Mouse (Mus musculus) kidney, postnatal 10 days (tissue): ENCODE data around the gene Clec11a.

Experiments used
- DNase-seq: peaks from one replicate; pipeline ENCODE4 v3.0.0; 2021; ENCODE audit warnings: mixed read lengths

Gene Clec11a

DNA sequence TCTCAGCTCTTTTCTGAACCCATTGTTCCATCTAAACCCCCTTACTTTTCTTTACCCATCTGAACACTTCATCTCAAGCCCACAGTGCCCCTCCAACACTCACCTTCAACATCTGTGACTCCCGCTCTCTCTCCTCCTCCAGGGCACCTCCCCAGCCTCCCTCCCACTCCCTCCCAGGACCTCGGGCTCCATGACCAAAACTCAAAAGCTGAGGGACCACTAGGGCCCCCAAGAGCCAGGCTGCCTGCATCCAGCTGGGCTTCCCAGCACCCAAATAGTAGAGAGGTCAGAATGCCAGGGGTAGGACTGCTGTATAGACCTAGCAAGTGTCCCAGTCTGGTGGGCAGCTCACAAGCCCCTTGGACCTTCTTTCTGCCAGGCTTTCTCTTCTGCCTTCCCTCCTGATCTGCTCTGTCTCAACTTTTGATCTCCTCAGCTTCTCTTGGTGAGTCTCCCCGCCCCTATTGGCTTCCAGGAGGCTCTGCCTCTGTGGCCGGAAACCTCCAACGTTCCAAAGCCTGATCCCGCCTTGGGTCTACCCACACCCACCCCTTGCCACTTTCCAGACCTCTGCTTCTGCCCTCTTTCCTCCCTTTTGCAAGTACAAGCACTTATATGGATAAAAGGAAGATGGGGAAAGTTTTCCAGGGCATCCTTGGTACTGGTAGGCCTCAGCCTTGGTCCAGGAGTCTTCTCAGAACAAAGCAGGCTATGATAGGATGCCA is at the start of gene Clec11a:
Gene Clec11a (minus strand): TSS at position 387 of the 725 bp plus-strand sequence.
- DNase-seq = peak; percentile 39

DNA sequence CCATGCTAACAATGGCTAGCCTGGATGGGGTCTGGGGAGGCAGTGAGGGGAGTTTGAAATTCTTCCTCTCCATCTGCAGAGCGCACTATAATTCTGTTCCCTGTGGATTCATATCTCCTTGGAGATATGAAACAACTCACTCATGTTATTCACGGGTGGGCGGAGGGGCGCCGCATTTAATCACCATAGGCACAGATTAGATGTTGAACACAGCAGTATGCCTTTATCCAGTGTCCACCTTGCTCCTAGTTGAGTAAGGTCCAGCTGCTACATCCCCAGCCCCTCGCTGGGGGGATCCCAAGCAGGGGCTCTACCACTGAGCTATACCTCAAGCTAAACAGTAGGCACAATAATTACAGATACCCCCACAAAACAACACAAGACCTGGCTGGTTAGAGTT is 48.7 kb upstream of the Clec11a start:
- no peak for DNase-seq

DNA sequence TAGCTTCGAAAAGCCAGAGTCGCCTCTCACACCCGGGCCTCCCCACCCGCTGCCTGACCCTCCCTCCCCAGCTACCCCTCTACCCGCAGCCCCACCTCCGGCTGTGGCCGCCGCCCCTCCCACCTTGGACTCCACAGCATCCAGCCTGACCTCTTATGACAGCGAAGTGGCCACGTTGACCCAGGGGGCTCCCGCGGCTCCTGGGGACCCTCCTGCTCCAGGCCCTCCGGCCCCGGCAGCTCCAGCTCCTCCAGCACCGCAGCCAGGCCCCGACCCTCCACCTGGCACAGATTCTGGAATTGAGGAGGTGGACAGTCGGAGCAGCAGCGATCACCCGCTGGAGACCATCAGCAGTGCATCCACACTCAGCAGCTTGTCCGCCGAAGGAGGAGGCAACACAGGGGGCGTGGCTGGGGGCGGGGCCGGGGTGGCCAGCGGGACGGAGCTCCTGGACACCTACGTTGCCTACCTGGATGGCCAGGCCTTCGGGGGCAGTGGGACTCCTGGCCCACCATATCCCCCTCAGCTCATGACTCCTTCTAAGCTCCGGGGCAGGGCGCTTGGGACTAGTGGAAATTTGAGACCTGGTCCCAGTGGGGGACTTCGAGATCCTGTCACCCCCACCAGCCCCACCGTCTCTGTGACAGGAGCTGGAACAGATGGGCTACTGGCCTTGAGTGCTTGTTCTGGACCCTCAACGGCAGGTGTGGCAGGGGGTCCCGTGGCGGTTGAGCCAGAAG is 47.1 kb upstream of the Clec11a start:
- peak; percentile 65 for DNase-seq

DNA sequence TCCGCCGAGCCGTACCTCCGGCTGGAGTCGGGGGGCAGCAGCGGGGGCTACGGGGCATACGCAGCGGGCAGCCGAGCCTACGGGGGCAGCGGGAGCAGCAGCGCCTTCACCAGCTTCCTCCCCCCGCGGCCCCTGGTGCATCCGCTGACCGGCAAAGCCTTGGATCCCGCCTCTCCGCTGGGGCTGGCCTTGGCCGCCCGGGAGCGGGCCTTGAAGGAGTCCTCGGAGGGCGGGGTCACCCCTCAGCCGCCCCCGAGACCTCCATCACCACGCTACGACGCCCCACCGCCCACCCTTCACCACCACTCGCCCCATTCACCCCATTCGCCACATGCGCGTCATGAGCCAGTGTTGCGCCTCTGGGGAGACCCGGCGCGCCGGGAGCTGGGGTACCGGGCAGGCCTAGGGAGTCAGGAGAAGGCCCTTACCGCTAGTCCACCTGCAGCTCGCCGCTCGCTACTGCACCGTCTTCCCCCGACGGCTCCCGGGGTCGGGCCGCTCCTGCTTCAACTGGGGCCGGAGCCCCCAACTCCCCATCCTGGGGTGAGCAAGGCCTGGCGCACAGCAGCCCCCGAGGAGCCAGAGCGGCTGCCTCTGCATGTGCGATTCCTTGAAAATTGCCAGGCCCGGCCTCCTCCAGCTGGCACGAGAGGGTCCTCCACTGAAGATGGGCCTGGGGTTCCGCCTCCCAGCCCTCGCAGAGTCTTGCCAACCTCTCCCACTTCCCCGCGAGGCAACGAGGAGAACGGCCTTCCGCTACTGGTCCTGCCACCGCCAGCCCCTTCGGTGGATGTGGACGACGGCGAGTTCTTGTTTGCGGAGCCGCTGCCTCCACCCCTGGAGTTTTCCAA is 46.3 kb upstream of the Clec11a start:
- DNase-seq = no peak

DNA sequence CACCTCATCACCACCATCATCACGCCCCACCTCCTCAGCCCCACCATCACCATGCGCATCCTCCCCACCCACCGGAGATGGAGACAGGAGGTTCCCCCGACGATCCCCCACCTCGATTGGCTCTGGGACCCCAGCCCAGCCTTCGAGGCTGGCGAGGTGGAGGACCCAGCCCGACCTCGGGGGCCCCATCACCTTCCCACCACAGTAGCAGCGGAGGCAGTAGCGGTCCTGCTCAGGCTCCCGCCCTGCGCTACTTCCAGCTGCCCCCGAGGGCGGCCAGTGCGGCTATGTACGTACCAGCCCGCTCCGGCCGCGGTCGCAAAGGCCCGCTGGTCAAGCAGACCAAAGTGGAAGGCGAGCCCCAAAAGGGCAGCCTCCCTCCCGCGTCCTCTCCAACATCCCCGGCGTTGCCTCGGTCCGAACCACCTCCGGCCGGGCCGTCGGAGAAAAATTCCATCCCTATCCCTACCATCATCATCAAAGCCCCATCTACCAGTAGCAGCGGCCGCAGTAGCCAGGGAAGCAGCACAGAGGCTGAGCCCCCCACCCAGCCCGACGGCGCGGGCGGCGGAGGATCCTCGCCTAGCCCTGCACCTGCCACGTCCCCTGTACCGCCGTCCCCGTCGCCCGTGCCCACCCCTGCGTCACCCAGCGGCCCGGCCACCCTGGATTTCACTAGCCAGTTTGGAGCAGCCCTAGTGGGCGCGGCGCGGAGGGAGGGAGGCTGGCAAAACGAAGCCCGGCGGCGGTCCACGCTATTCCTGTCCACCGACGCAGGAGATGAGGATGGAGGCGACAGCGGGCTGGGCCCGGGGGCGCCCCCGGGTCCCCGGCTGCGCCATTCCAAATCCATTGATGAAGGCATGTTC is 45.4 kb upstream of the Clec11a start:
- no peak for DNase-seq

DNA sequence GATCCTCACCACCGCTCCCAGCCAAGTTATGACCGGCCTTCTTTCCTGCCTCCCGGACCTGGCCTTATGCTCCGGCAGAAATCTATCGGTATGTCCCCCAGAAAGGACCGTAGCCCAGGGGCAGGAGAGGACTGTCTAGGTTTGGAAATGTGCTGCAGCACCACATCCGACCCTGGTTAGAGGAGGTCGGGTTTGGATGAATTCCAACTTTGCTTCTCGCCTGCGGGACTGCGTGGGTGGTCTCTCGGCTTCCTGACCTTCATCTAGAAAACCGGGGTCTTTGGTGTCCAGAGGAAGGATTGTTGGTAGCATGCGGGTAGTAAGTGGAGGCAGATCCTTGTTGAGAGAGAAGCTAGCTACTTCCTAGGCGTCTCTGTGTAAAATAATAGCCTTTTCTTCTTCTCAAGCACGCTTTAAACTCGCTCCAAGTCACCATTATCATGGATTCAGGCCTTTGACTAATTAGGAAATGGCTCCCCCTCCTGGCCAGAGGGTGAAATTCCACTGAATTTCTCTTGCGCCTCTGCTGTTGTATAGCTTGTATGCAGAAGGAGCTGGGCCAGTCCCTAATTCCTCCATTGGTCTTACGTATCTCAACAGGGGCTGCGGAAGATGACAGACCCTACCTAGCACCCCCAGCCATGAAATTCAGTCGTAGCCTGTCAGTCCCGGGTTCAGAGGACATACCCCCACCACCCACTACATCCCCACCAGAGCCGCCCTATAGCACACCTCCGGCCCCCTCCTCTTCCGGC is 44.4 kb upstream of the Clec11a start:
- DNase-seq = peak; percentile 88

DNA sequence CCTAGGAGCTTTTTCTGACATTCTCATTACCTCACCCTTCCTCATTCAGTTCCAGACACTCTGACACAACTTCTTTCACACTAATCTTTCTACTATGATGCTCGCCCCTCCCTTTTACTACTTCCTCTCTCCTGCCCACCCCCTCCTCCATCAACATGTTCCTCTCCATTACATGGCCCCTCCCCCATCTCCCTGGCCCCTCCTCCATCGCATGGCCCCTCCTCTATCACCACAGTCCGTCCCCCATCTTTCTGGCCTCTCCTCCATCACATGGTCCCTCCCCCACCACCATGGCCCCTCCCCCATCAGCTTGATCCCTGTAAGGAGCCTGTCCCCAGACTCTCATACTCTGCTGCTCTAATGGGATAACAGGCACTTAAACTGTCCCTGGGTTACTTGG is 42.3 kb upstream of the Clec11a start:
- peak; percentile 34 for DNase-seq

DNA sequence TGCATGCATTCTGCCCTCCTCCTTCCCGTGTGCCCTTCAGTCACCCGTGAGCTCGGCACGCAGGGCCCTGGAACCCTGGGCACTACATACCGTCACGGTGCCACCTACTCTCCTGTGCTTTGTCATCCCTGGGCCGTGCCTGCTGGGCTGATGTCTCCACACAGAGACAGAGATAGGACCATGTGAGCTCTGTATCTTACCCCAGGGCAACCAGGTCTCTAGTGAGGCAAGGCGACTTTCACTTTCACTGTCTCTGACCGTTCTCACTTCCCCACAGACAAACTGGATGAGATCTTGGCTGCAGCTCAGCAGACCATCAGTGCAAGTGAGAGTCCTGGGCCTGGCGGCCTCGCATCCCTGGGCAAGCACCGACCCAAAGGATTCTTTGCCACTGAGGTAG is 37.9 kb upstream of the Clec11a start:
- no peak for DNase-seq

- DNase-seq = peak; percentile 54
These were observed 36.8 kb upstream of the Clec11a start for GRCm38 (mm10) chr7:44343459-44344015.

DNA sequence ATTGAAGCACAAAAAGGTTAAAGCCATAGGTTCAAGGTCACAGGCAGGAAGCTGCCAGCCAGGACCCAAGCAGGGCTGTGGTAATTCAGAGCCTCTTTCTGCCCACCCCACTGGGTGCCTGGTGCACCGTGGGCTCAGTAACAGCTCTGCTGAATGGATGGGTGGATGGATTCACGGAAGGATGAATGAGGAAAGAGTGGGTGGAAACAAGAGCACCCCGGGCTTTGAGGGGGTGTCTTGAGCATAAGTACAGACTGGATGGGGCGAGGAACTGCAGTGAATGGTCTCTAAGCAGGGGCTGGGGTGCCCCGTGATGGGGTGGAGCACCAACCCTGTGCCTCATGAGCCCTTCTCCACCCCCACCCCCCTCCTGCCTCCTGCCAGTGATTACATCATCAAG is 35.0 kb upstream of the Clec11a start:
- no peak for DNase-seq

- DNase-seq = no peak
These were observed 34.4 kb upstream of the Clec11a start for GRCm38 (mm10) chr7:44341119-44341518.

DNA sequence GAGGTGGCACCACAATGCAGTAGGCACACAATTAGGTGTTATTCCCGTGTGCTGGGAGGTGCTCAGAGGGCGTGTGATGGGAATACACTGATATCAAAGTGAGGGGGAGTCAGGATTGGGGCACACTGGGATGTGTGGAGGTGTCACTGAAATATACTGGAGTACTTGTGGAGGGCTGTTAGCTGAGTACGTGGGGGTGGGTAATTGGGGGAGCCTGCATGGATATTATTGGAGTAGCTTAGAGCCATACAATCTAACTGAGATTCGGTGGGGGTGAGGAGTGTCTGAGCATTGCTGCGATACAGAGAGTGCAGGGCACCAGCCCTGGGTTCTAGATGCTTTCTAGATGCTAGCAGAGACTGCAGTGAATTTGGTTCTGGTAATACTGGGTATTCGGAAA is 33.5 kb upstream of the Clec11a start:
- DNase-seq = no peak

DNA sequence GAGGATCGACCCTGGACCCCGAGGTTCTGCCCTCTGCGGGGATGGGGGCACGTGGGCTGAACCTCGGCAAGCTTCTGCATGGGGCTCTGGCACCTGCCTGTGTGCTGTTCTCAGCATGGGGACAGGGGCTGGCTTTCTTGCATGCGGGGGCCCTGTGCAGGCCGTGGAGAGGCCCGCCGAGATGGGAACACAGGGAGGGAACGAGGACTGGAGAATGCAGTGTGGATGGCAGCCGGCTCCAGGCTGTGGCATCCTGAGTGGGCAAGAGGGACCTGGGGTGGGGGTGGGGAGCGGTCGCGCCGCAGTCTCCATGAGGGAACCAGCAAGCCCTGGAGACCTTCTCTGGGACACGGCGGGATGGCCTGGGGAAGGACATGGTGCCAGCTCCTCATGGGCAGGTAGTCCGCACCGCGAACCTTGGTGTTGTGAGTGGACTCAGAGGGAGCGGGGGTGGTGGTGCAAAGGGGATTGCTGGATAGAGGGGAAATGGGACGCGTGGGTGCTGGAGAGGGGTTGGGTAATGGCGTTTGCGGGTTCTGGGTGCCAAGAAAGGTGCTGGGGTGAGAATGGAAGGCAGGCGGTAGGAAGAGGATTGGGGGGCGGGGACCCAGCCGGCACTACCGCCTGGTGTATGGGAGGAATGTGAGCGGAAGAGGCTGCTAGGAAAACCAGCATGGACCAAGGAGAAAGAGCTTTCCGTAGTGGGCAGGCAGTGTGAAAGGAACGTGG is 30.6 kb upstream of the Clec11a start:
- DNase-seq = no peak

DNA sequence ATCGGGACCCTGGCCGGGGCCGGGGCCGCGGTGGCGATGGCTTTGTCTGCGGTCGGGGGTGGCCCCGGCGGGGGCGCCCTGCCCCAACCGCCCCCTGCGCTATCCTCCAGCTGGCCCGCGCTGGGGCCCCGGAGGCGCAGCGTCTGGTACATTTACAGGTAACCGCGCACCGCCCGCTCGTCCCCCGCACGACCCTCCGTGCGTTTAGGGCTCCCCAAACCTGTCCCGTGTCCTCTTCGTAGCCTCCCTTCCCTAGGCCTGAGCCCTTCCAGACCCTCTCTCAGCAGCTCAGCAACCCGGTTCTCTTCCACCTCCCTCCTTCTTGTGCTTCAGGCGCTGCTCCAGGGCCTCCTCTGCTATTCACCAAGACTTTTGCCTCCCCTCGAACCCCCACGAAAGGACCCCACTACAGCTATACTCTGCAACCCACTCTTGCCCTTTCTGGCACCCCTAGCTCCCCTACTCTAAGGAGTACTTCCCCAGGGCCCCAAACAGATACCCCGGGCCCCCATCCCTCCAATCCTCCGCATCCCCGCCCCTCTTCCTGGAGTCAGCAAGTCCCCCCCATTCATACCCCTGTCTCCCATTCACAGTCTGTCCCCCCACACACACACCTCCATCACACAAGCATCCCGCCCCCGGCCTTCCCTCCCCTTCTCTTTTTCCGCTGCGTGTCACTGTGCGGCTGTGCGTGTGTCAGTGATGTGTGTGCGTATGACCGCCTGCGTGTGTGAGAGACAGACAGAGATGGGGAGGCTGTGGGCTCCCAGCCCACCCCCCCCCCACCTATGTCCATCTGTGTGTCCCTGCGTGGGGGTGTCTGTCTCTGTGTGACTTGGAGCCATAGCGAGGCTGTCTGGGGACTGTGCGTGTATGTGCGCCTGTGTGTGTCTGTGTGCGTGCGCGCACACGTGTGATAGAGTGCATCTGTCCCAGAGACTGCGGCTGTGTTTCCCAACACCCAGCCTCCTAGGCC is 29.6 kb upstream of the Clec11a start:
- DNase-seq = no peak

- peak; percentile 76 for DNase-seq
These were observed 28.6 kb upstream of the Clec11a start for GRCm38 (mm10) chr7:44335031-44335878.

DNA sequence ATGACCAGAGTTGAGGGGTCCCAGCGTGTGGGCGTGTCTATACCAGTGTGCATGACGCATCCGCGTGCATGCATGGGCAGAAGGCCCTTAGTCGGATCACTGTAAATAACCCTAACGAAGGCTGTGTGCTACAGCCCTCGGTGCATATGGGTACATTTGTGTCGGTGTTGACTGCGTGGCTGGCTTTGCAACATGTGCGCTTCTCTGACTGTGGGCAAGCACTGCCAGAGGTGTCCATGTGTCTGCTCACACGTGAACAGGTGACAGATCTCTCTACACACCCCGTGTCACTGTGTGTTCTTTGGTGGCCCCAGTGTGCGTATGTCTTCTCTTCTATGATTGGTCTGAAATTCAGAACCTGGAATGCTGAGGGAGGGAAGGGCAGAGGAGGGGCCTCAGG is 27.4 kb upstream of the Clec11a start:
- DNase-seq = no peak

DNA sequence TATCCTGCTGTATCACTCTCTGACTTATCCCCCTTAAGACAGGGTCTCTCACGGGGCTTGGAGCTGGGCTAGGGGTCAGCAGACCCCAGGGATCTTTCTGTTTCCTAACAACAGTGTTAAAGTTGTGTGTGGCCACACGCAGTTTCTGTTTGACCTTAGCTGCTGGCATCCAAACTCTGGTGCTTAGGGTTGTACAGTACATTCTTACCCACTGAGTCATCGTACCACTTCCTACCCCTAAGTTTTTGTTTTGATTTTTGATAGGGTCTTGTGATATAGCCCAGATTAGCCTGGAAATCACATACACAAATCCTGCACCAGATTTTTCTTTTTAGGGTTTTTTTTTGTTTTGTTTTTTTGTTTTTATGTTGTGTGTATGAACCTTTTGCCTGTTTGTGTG is 25.6 kb upstream of the Clec11a start:
- no peak for DNase-seq

- DNase-seq = no peak
These were observed 19.9 kb upstream of the Clec11a start for GRCm38 (mm10) chr7:44326614-44327013.
